Mouse (Mus musculus) E14TG2a.4 (cell line): ENCODE measurements around the gene Sub1.

ENCODE experiments used
- CTCF ChIP-seq: conservative IDR thresholded peaks from 2 replicates; pipeline ENCODE4 v1.5.1; 2014; ENCODE audit warnings: low read length
- NANOG ChIP-seq: IDR thresholded peaks from 2 replicates; pipeline ENCODE4 v1.6.1; 2014; ENCODE audit warnings: borderline replicate concordance, low read length, mixed read lengths
- POU5F1 ChIP-seq: IDR thresholded peaks from 2 replicates; pipeline ENCODE4 v1.6.1; 2014; ENCODE audit warnings: low read length, borderline replicate concordance

- TF ChIP-seq CTCF: no peak
- no peak for TF ChIP-seq POU5F1
- no peak for TF ChIP-seq NANOG
Measured at GRCm38 (mm10) chr15:12036675-12037074, 39.9 kb upstream of the Sub1 start.
